Mouse (Mus musculus) erythroblast, embryonic 14.5 days (primary cell): ENCODE data around the gene Stx4a. TPM values are rescaled to one million over a fixed set of nuclear protein-coding genes. Genes with fewer than 3 reads are reported as not detected.
"Not testable (repeated sequence)": the region's sequence is repeated elsewhere in the genome, so short reads cannot be mapped to it uniquely, and the experiment has no call there.

ENCODE experiments used
- H3K27me3 ChIP-seq: 2 replicates; pipeline ENCODE4 v1.6.1; 2012; ENCODE audit warnings: inconsistent platforms; ENCODE audit not compliant: control insufficient read depth
- H3K36me3 ChIP-seq: 2 replicates; pipeline ENCODE4 v1.6.1; 2012; ENCODE audit warnings: mild to moderate bottlenecking, inconsistent platforms; ENCODE audit not compliant: control insufficient read depth
- H3K4me1 ChIP-seq: 2 replicates; pipeline ENCODE4 v1.6.1; 2012; ENCODE audit warnings: inconsistent platforms; ENCODE audit not compliant: control insufficient read depth
- H3K4me3 ChIP-seq: replicated peaks from 2 replicates; pipeline ENCODE3; 2012; ENCODE audit warnings: moderate library complexity, mild to moderate bottlenecking, inconsistent platforms
- H3K9me3 ChIP-seq: 2 replicates; pipeline ENCODE4 v1.6.1; 2012; ENCODE audit warnings: low read length, inconsistent platforms, mixed read lengths; ENCODE audit not compliant: control insufficient read depth
- GATA1 ChIP-seq: IDR thresholded peaks from 2 replicates; pipeline ENCODE4 v1.6.1; 2012; ENCODE audit warnings: low read length, inconsistent platforms, mixed read lengths
- TAL1 ChIP-seq: IDR thresholded peaks from 3 replicates; pipeline ENCODE4 v1.6.1; 2012; ENCODE audit warnings: low read length, inconsistent platforms, mixed read lengths
- polyA plus RNA-seq: library from polyadenylated mRNA; stranded (reverse); fragments of >175 nt; gene quantifications from 2 replicates; pipeline ENCODE4 v1.2.3, GENCODE M21; 2012

Gene Stx4a
- polyA plus RNA-seq, 1 experiment: 1.4 TPM

GRCm38 (mm10) chr7:127888821-127889220 lies 64.7 kb downstream of the Stx4a start:
- Histone ChIP-seq H3K36me3 (peaks cover 90% of the 10 kb centered on the region), H3K27me3 (no peaks in the 10 kb centered on the region), H3K4me3 (no peak overlapping the region), H3K9me3 (peaks cover under 1% of the 10 kb centered on the region; the same call in 1 of the 2 replicates), H3K4me1 (peaks cover 25% of the 10 kb centered on the region)
- TF ChIP-seq GATA1: no peak

DNA sequence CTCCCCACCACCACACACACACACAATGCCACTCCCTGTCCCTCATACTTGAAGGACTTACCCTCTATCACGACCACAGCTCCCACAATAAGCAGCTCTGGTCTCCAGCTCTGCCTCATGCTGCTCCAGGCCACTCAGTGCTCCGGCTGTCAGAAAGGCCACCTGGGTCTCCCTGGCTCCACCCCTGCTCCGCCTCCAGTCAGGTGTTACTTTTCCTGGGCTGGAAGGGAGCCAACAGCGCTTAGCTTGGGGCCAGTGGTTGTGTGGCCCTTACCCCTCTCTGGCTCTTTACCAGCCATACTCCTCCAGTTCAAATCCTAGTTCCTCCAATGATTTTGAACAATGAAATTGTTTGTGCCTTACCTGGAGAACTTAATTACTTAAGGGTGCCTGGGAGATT lies 66.7 kb downstream of the Stx4a start, which contains the start of gene Prss53:
Gene Prss53, minus strand, starts transcription at position 173 of the 400 bp plus-strand sequence.
- Histone ChIP-seq H3K27me3 (no peaks in the 10 kb centered on the region), H3K36me3 (peaks cover 72% of the 10 kb centered on the region), H3K4me1 (peaks cover 28% of the 10 kb centered on the region), H3K4me3 (no peak within 1 kb of the TSS), H3K9me3 (no peaks in the 10 kb centered on the region)
- TF ChIP-seq GATA1: no peak
- no peak for TF ChIP-seq TAL1

- H3K27me3 ChIP-seq: no peaks in the 10 kb centered on the region
- H3K36me3 ChIP-seq: peaks cover 35% of the 10 kb centered on the region
- no peaks in the 10 kb centered on the region for H3K9me3 ChIP-seq
- peak overlapping the region; percentile 67 for H3K4me3 ChIP-seq
- TF ChIP-seq TAL1: no peak
- no peak for TF ChIP-seq GATA1
- peaks cover 52% of the 10 kb centered on the region for H3K4me1 ChIP-seq
These were observed 70.4 kb downstream of the Stx4a start for GRCm38 (mm10) chr7:127894480-127894879.

- Histone ChIP-seq H3K9me3 (no peaks in the 10 kb centered on the region), H3K36me3 (peaks cover 25% of the 10 kb centered on the region), H3K27me3 (no peaks in the 10 kb centered on the region), H3K4me1 (peaks cover 62% of the 10 kb centered on the region), H3K4me3 (peak within 1 kb of the TSS; percentile 67)
- TF ChIP-seq TAL1: no peak
- 0 out of 2 replicates have a peak, but pooled peaks have one; percentile 14 for TF ChIP-seq GATA1
These were observed 71.3 kb downstream of the Stx4a start, which contains the start of the genes Gm21974 and Vkorc1 for GRCm38 (mm10) chr7:127895442-127895841. Gene Gm21974, minus strand, starts transcription at chr7:127895454. Gene Vkorc1, minus strand, starts transcription at chr7:127895617.

- H3K4me3 ChIP-seq: peak overlapping the region; percentile 67
- peaks cover 66% of the 10 kb centered on the region for H3K4me1 ChIP-seq
These were observed 71.8 kb downstream of the Stx4a start for GRCm38 (mm10) chr7:127895891-127896290.

DNA sequence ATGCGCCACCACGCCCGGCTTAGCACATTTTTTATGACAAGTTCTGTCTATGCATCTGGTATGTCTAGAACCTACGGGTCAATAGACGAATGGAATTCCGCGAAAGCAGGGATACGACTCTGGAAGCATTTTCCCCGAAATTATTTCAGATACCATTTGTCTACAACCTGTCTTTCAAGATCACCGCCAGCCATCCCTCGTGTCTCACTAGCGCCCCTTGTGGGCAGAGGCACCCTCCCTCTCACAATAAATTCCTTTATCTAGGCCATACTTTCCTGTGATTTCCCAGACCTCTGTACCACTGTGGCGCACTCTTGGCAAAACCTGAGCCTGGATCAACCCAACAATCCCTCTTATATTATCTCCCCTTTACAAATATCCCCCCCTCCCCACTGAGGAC lies 72.3 kb downstream of the Stx4a start:
- peaks cover 67% of the 10 kb centered on the region for H3K4me1 ChIP-seq
- H3K36me3 ChIP-seq: peaks cover 17% of the 10 kb centered on the region

More at GRCm38 (mm10) chr7:127895891-127896290, 71.8 kb downstream of the Stx4a start:
- peaks cover 21% of the 10 kb centered on the region for H3K36me3 ChIP-seq
- H3K27me3 ChIP-seq, H3K9me3 ChIP-seq: not testable (repeated sequence)

DNA sequence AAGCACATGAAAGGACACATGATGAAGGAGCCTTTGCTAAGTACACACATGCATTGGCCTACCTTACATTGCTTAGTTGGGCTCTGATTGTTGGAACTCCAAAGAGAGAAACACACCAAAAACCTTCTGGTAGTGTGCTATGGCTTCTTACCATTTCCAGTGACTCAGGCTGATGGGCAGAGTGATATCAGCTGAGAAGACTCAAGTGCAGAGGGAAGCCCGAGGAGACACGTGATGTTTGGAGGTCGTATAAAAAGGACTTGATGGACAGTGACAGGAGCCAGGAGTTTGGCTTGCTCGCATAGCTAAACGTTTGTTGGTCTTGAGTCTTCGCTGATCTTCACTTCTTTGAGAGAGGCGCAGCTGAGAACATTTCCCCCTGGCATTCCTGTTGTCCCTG lies 73.4 kb downstream of the Stx4a start:
- no peaks in the 10 kb centered on the region for H3K9me3 ChIP-seq
- no peak for TF ChIP-seq GATA1
- no peak for TF ChIP-seq TAL1
- H3K4me3 ChIP-seq: no peak overlapping the region
- peaks cover 76% of the 10 kb centered on the region for H3K4me1 ChIP-seq
- peaks cover 8% of the 10 kb centered on the region for H3K36me3 ChIP-seq
- H3K27me3 ChIP-seq: no peaks in the 10 kb centered on the region

More for the DNA sequence above, 72.3 kb downstream of the Stx4a start:
- no peaks in the 10 kb centered on the region for H3K9me3 ChIP-seq
- H3K27me3 ChIP-seq: no peaks in the 10 kb centered on the region
- H3K4me3 ChIP-seq: no peak overlapping the region
- TF ChIP-seq GATA1: no peak
- no peak for TF ChIP-seq TAL1

GRCm38 (mm10) chr7:127898179-127898956 lies 74.3 kb downstream of the Stx4a start:
- Histone ChIP-seq H3K4me1 (peaks cover 81% of the 10 kb centered on the region), H3K9me3 (no peaks in the 10 kb centered on the region), H3K27me3 (no peaks in the 10 kb centered on the region), H3K4me3 (no peak overlapping the region), H3K36me3 (no peaks in the 10 kb centered on the region; the same call in 1 of the 2 replicates)
- no peak for TF ChIP-seq GATA1
- TF ChIP-seq TAL1: no peak

Other genes starting within 250 kb of the Stx4a start
- 7.1 and 8.9 TPM in 2 replicates for gene Ccdc189, start 235.7 kb upstream of the Stx4a start, polyA plus RNA-seq
- 4.4 and 5.0 TPM in 2 replicates for gene Rnf40, start 235.5 kb upstream of the Stx4a start, polyA plus RNA-seq
- gene Zfp629, start 208.5 kb upstream of the Stx4a start, polyA plus RNA-seq: 0.11 and 0.15 TPM in 2 replicates
- 16.0 and 17.8 TPM in 2 replicates for gene Bcl7c, start 115.4 kb upstream of the Stx4a start, polyA plus RNA-seq
- gene Ctf1, start 111.6 kb upstream of the Stx4a start, polyA plus RNA-seq: 0.06 TPM in 1 of 2 replicates, not detected in the other
- 0.02 TPM in 1 of 2 replicates, not detected in the other for gene Ctf2, start 92.1 kb upstream of the Stx4a start, polyA plus RNA-seq
- gene Fbxl19, start 79.8 kb upstream of the Stx4a start, polyA plus RNA-seq: 8.2 and 9.9 TPM in 2 replicates
- 0.30 and 0.44 TPM in 2 replicates for gene Orai3, start 54.5 kb upstream of the Stx4a start, polyA plus RNA-seq
- 4.7 and 6.0 TPM in 2 replicates for gene Setd1a, start 47.6 kb upstream of the Stx4a start, polyA plus RNA-seq
- gene Gm49388, start 38.7 kb upstream of the Stx4a start, polyA plus RNA-seq: 0.39 TPM in 1 of 2 replicates, not detected in the other
- gene Hsd3b7, start 23.7 kb upstream of the Stx4a start, polyA plus RNA-seq: 0.43 and 0.50 TPM in 2 replicates
- gene Stx1b, start 255 bp downstream of the Stx4a start, polyA plus RNA-seq: 0.01 TPM in 1 of 2 replicates, not detected in the other
- gene Zfp646, start 51.9 kb downstream of the Stx4a start, polyA plus RNA-seq: 1.3 TPM in 2 replicates
- 1.3 and 1.5 TPM in 2 replicates for gene Zfp668, start 52.5 kb downstream of the Stx4a start, polyA plus RNA-seq
- gene Prss53, start 66.7 kb downstream of the Stx4a start, polyA plus RNA-seq: 0.03 and 0.05 TPM in 2 replicates
- gene Gm21974, start 71.2 kb downstream of the Stx4a start, polyA plus RNA-seq: not detected in 2 replicates
- gene Vkorc1, start 71.3 kb downstream of the Stx4a start, polyA plus RNA-seq: 0.89 and 1.3 TPM in 2 replicates
- gene Bckdk, start 79.8 kb downstream of the Stx4a start, polyA plus RNA-seq: 13.1 and 18.3 TPM in 2 replicates
- gene Kat8, start 88.2 kb downstream of the Stx4a start, polyA plus RNA-seq: 0.44 and 0.49 TPM in 2 replicates
- gene Prss8, start 105.8 kb downstream of the Stx4a start, polyA plus RNA-seq: 0.04 TPM in 1 of 2 replicates, not detected in the other
- gene Prss36, start 122.4 kb downstream of the Stx4a start, polyA plus RNA-seq: 0.21 and 0.28 TPM in 2 replicates
- gene Fus, start 143.2 kb downstream of the Stx4a start, polyA plus RNA-seq: 39.4 and 42.2 TPM in 2 replicates
- 0.19 and 0.25 TPM in 2 replicates for gene Pycard, start 169.6 kb downstream of the Stx4a start, polyA plus RNA-seq
- gene Trim72, start 179.7 kb downstream of the Stx4a start, polyA plus RNA-seq: 0.02 TPM in 1 of 2 replicates, not detected in the other
- gene Itgam, start 238.3 kb downstream of the Stx4a start, polyA plus RNA-seq: 0.01 TPM in 2 replicates
- not detected in 2 replicates for gene Gm49368, start 238.4 kb downstream of the Stx4a start, polyA plus RNA-seq